Mouse (Mus musculus) limb, embryonic 13.5 days (tissue): ENCODE data around the gene Gsta2. TPM values are rescaled to one million over a fixed set of nuclear protein-coding genes. Genes with fewer than 3 reads are reported as not detected.
"Not testable (repeated sequence)": the region's sequence is repeated elsewhere in the genome, so short reads cannot be mapped to it uniquely, and the experiment has no call there.

ENCODE experiments used
- ATAC-seq: fragments of 200-750 bp; cut with Nextera tagmentation; 2 replicates; pipeline ENCODE4 v1.8.0; 2017; ENCODE audit warnings: low read depth, moderate number of reproducible peaks, moderate TSS enrichment; ENCODE audit not compliant: low FRiP score
- H3K27ac ChIP-seq: fragments of 300-500 bp; sonication (generic); 2 replicates; pipeline ENCODE4 v1.5.1; 2015; ENCODE audit warnings: inconsistent platforms, mild to moderate bottlenecking, moderate library complexity
- H3K27me3 ChIP-seq: fragments of 300-500 bp; sonication (generic); 2 replicates; pipeline ENCODE4 v1.6.1; 2015; ENCODE audit warnings: mild to moderate bottlenecking, inconsistent platforms
- H3K36me3 ChIP-seq: fragments of 300-500 bp; sonication (generic); 2 replicates; pipeline ENCODE4 v1.6.1; 2015; ENCODE audit warnings: inconsistent platforms, mild to moderate bottlenecking, moderate library complexity
- H3K4me1 ChIP-seq: fragments of 300-500 bp; sonication (generic); 2 replicates; pipeline ENCODE4 v1.6.1; 2015; ENCODE audit warnings: inconsistent platforms
- H3K4me2 ChIP-seq: fragments of 300-500 bp; sonication (generic); replicated peaks from 2 replicates; pipeline ENCODE4 v1.6.1; 2015; ENCODE audit warnings: inconsistent platforms, mild to moderate bottlenecking, moderate library complexity
- H3K4me3 ChIP-seq: fragments of 300-500 bp; sonication (generic); 2 replicates; pipeline ENCODE4 v1.5.1; 2015; ENCODE audit warnings: moderate library complexity, mild to moderate bottlenecking, inconsistent platforms
- H3K9ac ChIP-seq: fragments of 300-500 bp; sonication (generic); 2 replicates; pipeline ENCODE4 v1.6.1; 2015; ENCODE audit warnings: mild to moderate bottlenecking, inconsistent platforms
- H3K9me3 ChIP-seq: fragments of 300-500 bp; sonication (generic); 2 replicates; pipeline ENCODE4 v1.6.1; 2016; ENCODE audit warnings: inconsistent platforms
- WGBS: fragments of 180-500 bp; shearing (Covaris S2); methylation state at CpG from one replicate; pipeline ENCODE4 v1.1.7; 2015; 5-methylcytosine and 5-hydroxymethylcytosine counted together
- polyA plus RNA-seq: library from polyadenylated mRNA; unstranded; fragments of >200 nt; fragmentation: Nextera tagmentation; extraction: Ambion mirVana; gene quantifications from 2 replicates; pipeline ENCODE4 v1.2.1, GENCODE M21; 2015

The Gsta2 gene
- polyA plus RNA-seq, 1 experiment from 2014 or later, result 0.46 TPM

GRCm38 (mm10) chr9:78377546-78377945 is 22.0 kb upstream of the Gsta2 start:
- Histone ChIP-seq H3K27ac (no peak overlapping the region), H3K27me3 (peaks cover 4% of the 10 kb centered on the region; the same call in 1 of the 2 replicates), H3K36me3 (no peaks in the 10 kb centered on the region), H3K9ac (no peak overlapping the region), H3K9me3 (no peaks in the 10 kb centered on the region), H3K4me3 (peak overlapping the region; percentile 41), H3K4me1 (peaks cover 11% of the 10 kb centered on the region), H3K4me2 (peak overlapping the region; percentile 74)
- 32% methylated on average over 8 of the region's 8 CpGs for WGBS
- no peak for ATAC-seq

GRCm38 (mm10) chr9:78375486-78375885 is 19.9 kb upstream of the Gsta2 start:
- Histone ChIP-seq H3K27ac (no peak overlapping the region), H3K36me3 (no peaks in the 10 kb centered on the region), H3K9me3 (no peaks in the 10 kb centered on the region), H3K27me3 (peaks cover 4% of the 10 kb centered on the region; the same call in 1 of the 2 replicates), H3K9ac (no peak overlapping the region), H3K4me1 (peaks cover 11% of the 10 kb centered on the region), H3K4me2 (no peak overlapping the region), H3K4me3 (no peak overlapping the region)
- ATAC-seq, result no peak
- 63% methylated on average over 4 of the region's 4 CpGs for whole genome bisulfite sequencing

- H3K27ac ChIP-seq, result no peak overlapping the region
- peaks cover 11% of the 10 kb centered on the region for H3K4me1 ChIP-seq
- H3K9ac ChIP-seq, result no peak overlapping the region
- WGBS, result 76% methylated on average over 1 of the region's 1 CpGs
- H3K4me2 ChIP-seq, result no peak overlapping the region
- H3K9me3 ChIP-seq, result no peaks in the 10 kb centered on the region
- ATAC-seq, result no peak
- no peak overlapping the region for H3K4me3 ChIP-seq
- H3K36me3 ChIP-seq, result no peaks in the 10 kb centered on the region
- H3K27me3 ChIP-seq, result peaks cover 3% of the 10 kb centered on the region; the same call in 1 of the 2 replicates
These were observed 19.3 kb upstream of the Gsta2 start for GRCm38 (mm10) chr9:78374885-78375389.

GRCm38 (mm10) chr9:78374397-78374796 is 18.8 kb upstream of the Gsta2 start:
- no peak overlapping the region for H3K4me2 ChIP-seq
- no peak for ATAC-seq
- H3K9ac ChIP-seq, result no peak overlapping the region
- peaks cover 11% of the 10 kb centered on the region for H3K4me1 ChIP-seq
- 37% methylated on average over 5 of the region's 5 CpGs for WGBS
- H3K36me3 ChIP-seq, result no peaks in the 10 kb centered on the region
- H3K27me3 ChIP-seq, result no peaks in the 10 kb centered on the region
- H3K27ac ChIP-seq, result no peak overlapping the region
- no peaks in the 10 kb centered on the region for H3K9me3 ChIP-seq
- H3K4me3 ChIP-seq, result no peak overlapping the region

- Histone ChIP-seq H3K9ac (no peak overlapping the region), H3K9me3 (no peaks in the 10 kb centered on the region), H3K27ac (no peak overlapping the region), H3K4me3 (no peak overlapping the region), H3K4me1 (peaks cover 5% of the 10 kb centered on the region; the same call in 1 of the 2 replicates), H3K36me3 (no peaks in the 10 kb centered on the region), H3K27me3 (no peaks in the 10 kb centered on the region), H3K4me2 (no peak overlapping the region)
- WGBS, result 84% methylated on average over 10 of the region's 10 CpGs
- ATAC-seq, result no peak
These were observed 17.4 kb upstream of the Gsta2 start for GRCm38 (mm10) chr9:78372827-78373504.

GRCm38 (mm10) chr9:78371441-78371840 is 15.9 kb upstream of the Gsta2 start:
- Histone ChIP-seq H3K27me3 (no peaks in the 10 kb centered on the region), H3K9ac (no peak overlapping the region), H3K9me3 (no peaks in the 10 kb centered on the region), H3K4me2 (no peak overlapping the region), H3K27ac (no peak overlapping the region), H3K36me3 (no peaks in the 10 kb centered on the region), H3K4me1 (no peaks in the 10 kb centered on the region), H3K4me3 (no peak overlapping the region)
- 92% methylated on average over 3 of the region's 3 CpGs for WGBS
- ATAC-seq, result no peak

- Histone ChIP-seq H3K27me3 (no peaks in the 10 kb centered on the region), H3K27ac (no peak overlapping the region), H3K36me3 (no peaks in the 10 kb centered on the region), H3K4me1 (no peaks in the 10 kb centered on the region), H3K4me2 (no peak overlapping the region), H3K9ac (no peak overlapping the region), H3K9me3 (no peaks in the 10 kb centered on the region), H3K4me3 (no peak overlapping the region)
- ATAC-seq, result no peak
- WGBS, result 89% methylated on average over 7 of the region's 7 CpGs
These were observed 14.2 kb upstream of the Gsta2 start for GRCm38 (mm10) chr9:78369786-78370185.

- H3K27me3 ChIP-seq, result no peaks in the 10 kb centered on the region
- H3K27ac ChIP-seq, result no peak overlapping the region
- ATAC-seq, result no peak
- no peak overlapping the region for H3K4me3 ChIP-seq
- H3K9me3 ChIP-seq, result no peaks in the 10 kb centered on the region
- H3K4me2 ChIP-seq, result no peak overlapping the region
- H3K36me3 ChIP-seq, result no peaks in the 10 kb centered on the region
- 89% methylated on average over 2 of the region's 2 CpGs for WGBS
- H3K9ac ChIP-seq, result no peak overlapping the region
- no peaks in the 10 kb centered on the region for H3K4me1 ChIP-seq
These were observed 13.8 kb upstream of the Gsta2 start for GRCm38 (mm10) chr9:78369349-78369748.

- WGBS, result 65% methylated on average over 3 of the region's 3 CpGs
- ATAC-seq, result no peak
These were observed 13.2 kb upstream of the Gsta2 start for GRCm38 (mm10) chr9:78368671-78369293.

GRCm38 (mm10) chr9:78367959-78368358 is 12.4 kb upstream of the Gsta2 start, which contains the start of gene Dppa5a:
TSS of gene Dppa5a (minus strand) at chr9:78368177.
- not testable (repeated sequence) for H3K4me3 ChIP-seq, H3K9ac ChIP-seq, ATAC-seq, H3K4me2 ChIP-seq, H3K9me3 ChIP-seq, H3K27ac ChIP-seq, H3K4me1 ChIP-seq, H3K27me3 ChIP-seq, H3K36me3 ChIP-seq
- 91% methylated on average over 16 of the region's 16 CpGs for WGBS

More at GRCm38 (mm10) chr9:78368671-78369293, 13.2 kb upstream of the Gsta2 start:
- Histone ChIP-seq H3K9ac (no peak overlapping the region), H3K27me3 (no peaks in the 10 kb centered on the region), H3K27ac (no peak overlapping the region), H3K36me3 (no peaks in the 10 kb centered on the region), H3K9me3 (no peaks in the 10 kb centered on the region), H3K4me2 (no peak overlapping the region), H3K4me1 (no peaks in the 10 kb centered on the region), H3K4me3 (no peak overlapping the region)

- no peak overlapping the region for H3K9ac ChIP-seq
- H3K9me3 ChIP-seq, result no peaks in the 10 kb centered on the region
- no peaks in the 10 kb centered on the region for H3K36me3 ChIP-seq
- no peak overlapping the region for H3K27ac ChIP-seq
- no peak for ATAC-seq
- no peak overlapping the region for H3K4me3 ChIP-seq
- H3K27me3 ChIP-seq, result no peaks in the 10 kb centered on the region
- H3K4me1 ChIP-seq, result no peaks in the 10 kb centered on the region
- 66% methylated on average over 13 of the region's 13 CpGs for WGBS
- H3K4me2 ChIP-seq, result no peak overlapping the region
These were observed 10.4 kb upstream of the Gsta2 start for GRCm38 (mm10) chr9:78365850-78366544.

GRCm38 (mm10) chr9:78364701-78365100 is 9.1 kb upstream of the Gsta2 start:
- Histone ChIP-seq H3K4me1 (no peaks in the 10 kb centered on the region), H3K9me3 (no peaks in the 10 kb centered on the region), H3K27ac (no peak overlapping the region), H3K9ac (no peak overlapping the region), H3K4me3 (no peak overlapping the region), H3K27me3 (no peaks in the 10 kb centered on the region), H3K36me3 (no peaks in the 10 kb centered on the region), H3K4me2 (no peak overlapping the region)
- 92% methylated on average over 6 of the region's 6 CpGs for WGBS
- no peak for ATAC-seq
